Mouse (Mus musculus): ENCODE measurements around the gene Optc.

Gene Optc

GRCm38 (mm10) chr1:133907949-133908658 lies at the start of gene Optc:
Gene Optc (minus strand): TSS chr1:133907999.
- peak; percentile 67 to 74 for DNase-seq (ENCODE audit: low spot score in 2 of 2)

GRCm38 (mm10) chr1:133954009-133954408 lies 46.2 kb upstream of the Optc start:
- DNase-seq (ENCODE audit: low spot score in 2 of 2): no peak

GRCm38 (mm10) chr1:133953261-133953742 lies 45.5 kb upstream of the Optc start:
- no peak for DNase-seq (ENCODE audit: low spot score in 2 of 2)

- no peak for DNase-seq (ENCODE audit: low spot score in 2 of 2)
Measured at GRCm38 (mm10) chr1:133951598-133951997, 43.8 kb upstream of the Optc start.

GRCm38 (mm10) chr1:133950061-133950782 lies 42.4 kb upstream of the Optc start:
- DNase-seq (ENCODE audit: low spot score in 2 of 2): no peak

- DNase-seq (ENCODE audit: low spot score in 2 of 2): no peak
Measured at GRCm38 (mm10) chr1:133945106-133945505, 37.3 kb upstream of the Optc start.

- no peak for DNase-seq (ENCODE audit: low spot score in 2 of 2)
Measured at GRCm38 (mm10) chr1:133941904-133942303, 34.1 kb upstream of the Optc start.

- no peak for DNase-seq (ENCODE audit: low spot score in 2 of 2)
Measured at GRCm38 (mm10) chr1:133941158-133941860, 33.5 kb upstream of the Optc start.

GRCm38 (mm10) chr1:133940481-133941092 lies 32.8 kb upstream of the Optc start:
- no peak for DNase-seq (ENCODE audit: low spot score in 2 of 2)

GRCm38 (mm10) chr1:133939708-133940107 lies 31.9 kb upstream of the Optc start:
- DNase-seq (ENCODE audit: low spot score in 2 of 2): no peak

- DNase-seq (ENCODE audit: low spot score in 2 of 2): no peak
Measured at GRCm38 (mm10) chr1:133936169-133936568, 28.4 kb upstream of the Optc start.

- no peak for DNase-seq (ENCODE audit: low spot score in 2 of 2)
Measured at GRCm38 (mm10) chr1:133934354-133934963, 26.7 kb upstream of the Optc start.

GRCm38 (mm10) chr1:133933301-133934195 lies 25.7 kb upstream of the Optc start:
- DNase-seq (ENCODE audit: low spot score in 2 of 2): no peak

- no peak for DNase-seq (ENCODE audit: low spot score in 2 of 2)
Measured at GRCm38 (mm10) chr1:133929980-133930379, 22.2 kb upstream of the Optc start.

- DNase-seq (ENCODE audit: low spot score in 2 of 2): no peak
Measured at GRCm38 (mm10) chr1:133925223-133925622, 17.4 kb upstream of the Optc start.

- DNase-seq (ENCODE audit: low spot score in 2 of 2): peak in 1 of 2 experiments; percentile 41
Measured at GRCm38 (mm10) chr1:133924141-133924875, 16.5 kb upstream of the Optc start.

- no peak for DNase-seq (ENCODE audit: low spot score in 2 of 2)
Measured at GRCm38 (mm10) chr1:133923071-133923470, 15.3 kb upstream of the Optc start.

- no peak for DNase-seq (ENCODE audit: low spot score in 2 of 2)
Measured at GRCm38 (mm10) chr1:133921304-133921751, 13.5 kb upstream of the Optc start, which contains the start of gene Prelp. Gene Prelp (minus strand): TSS chr1:133921414.

GRCm38 (mm10) chr1:133920876-133921275 lies 13.1 kb upstream of the Optc start:
- no peak for DNase-seq (ENCODE audit: low spot score in 2 of 2)

- DNase-seq (ENCODE audit: low spot score in 2 of 2): no peak
Measured at GRCm38 (mm10) chr1:133920401-133920800, 12.6 kb upstream of the Optc start.

Data from frontal cortex, postnatal 14 days (tissue).